In the genomic region with DNA sequence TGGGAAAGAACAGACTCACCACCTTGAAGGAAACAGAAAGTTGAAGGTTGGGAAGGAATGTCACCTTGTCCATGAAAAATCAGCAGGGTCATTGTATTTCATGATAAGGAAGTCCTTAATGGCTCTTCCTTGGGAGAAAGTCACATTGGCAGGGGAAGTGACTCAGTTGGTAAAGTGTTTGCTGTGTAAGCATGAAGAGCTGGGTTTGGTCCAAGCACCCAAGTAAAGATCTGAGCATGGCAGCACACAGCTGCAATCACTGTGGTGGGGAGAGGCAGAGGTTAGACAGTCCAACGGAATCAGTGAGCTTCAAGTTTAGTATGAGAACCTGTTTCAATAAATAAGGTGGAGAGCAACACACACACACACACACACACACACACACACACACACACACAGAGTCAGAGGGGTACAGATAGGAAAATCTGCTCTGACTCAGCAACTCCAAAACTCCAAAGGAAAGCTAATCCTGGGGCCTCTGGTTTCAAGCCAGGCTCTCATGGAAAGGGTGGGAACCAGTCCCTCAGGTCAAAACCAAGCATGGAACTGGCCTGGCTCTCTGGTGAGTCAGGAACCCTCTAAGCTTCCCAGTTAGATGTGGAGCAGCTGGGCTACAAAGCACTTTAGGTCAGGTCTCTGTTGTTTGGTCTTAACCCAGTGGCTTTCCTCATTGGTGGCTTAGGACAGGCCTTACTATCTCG, we compare ENCODE assay signal across 21 mouse cellular contexts.
DNase-seq lines count a peak whose midpoint lies in the region; TF ChIP-seq lines count a peak whose summit lies in the region.
"Had no signal": no experiment of that assay in that cellular context is flagged by ENCODE, and none has a peak within 500 bp of the region (broad histone marks: within the 10 kb centered on the region; RNA-seq: fewer than 3 reads in every experiment).

No protein-coding gene starts in this region.

- intact Hi-C loops in gastrocnemius, adult 2 months (cut with DNase I) = no loop called here

- peaks cover 18% of the 10 kb centered on the region for H3K4me1 ChIP-seq in embryonic fibroblast, embryonic 13.5 days (ENCODE audit: control insufficient read depth, insufficient read depth, low read length)
- H3K4me1 ChIP-seq: embryonic facial prominence, embryonic 13.5 days; limb, embryonic 10.5 days had no signal

- no peak for TF ChIP-seq CTCF in gastrocnemius, adult 2 months (IDR thresholded peaks at IDR 0.05)
- TF ChIP-seq CTCF in embryonic fibroblast, embryonic 13.5 days (IDR thresholded peaks at IDR 0.05; ENCODE audit: borderline replicate concordance, insufficient read depth, low read length) = no peak

- TF ChIP-seq POLR2A in embryonic fibroblast, embryonic 13.5 days (IDR thresholded peaks at IDR 0.05; ENCODE audit: low read depth, low read length) = no peak

- H3K4me3 ChIP-seq in gastrocnemius, adult 2 months = no peak overlapping the region
- no peak overlapping the region for H3K4me3 ChIP-seq in embryonic fibroblast, embryonic 13.5 days (ENCODE audit: insufficient read depth, low read length)
- H3K4me3 ChIP-seq: embryonic facial prominence, embryonic 13.5 days; layer of hippocampus, adult 2 months; left cerebral cortex, adult 2 months; limb, embryonic 10.5 days; neural tube, embryonic 15.5 days had no signal

- DNase-seq in gastrocnemius, postnatal 25 days = peak; percentile 25
- DNase-seq in gastrocnemius, adult 2 months = no peak
- peak; percentile 52 for DNase-seq in 3134 (ENCODE audit: extremely low read depth, insufficient read length, low spot score)
- peak; percentile 16 for DNase-seq in lung, postnatal 14 days
- no peak for DNase-seq in spleen, postnatal 10 days (ENCODE audit: low spot score in 2 of 2)
- DNase-seq in adrenal gland, postnatal 10 days = no peak
- no peak for DNase-seq in layer of hippocampus, adult 9-11 months
- DNase-seq: B cell, adult 2 months; cerebellum, adult 9-10 months; forebrain, postnatal 0 days; kidney, adult 11 months; kidney, postnatal 10 days; midbrain, embryonic 14.5 days; spleen, adult 18-20 months; thymus, postnatal 14 days had no signal

- H3K27ac ChIP-seq in gastrocnemius, adult 2 months = no peak overlapping the region
- peak overlapping the region; percentile 45 for H3K27ac ChIP-seq in embryonic fibroblast, embryonic 13.5 days (ENCODE audit: insufficient read depth, low read length)
- H3K27ac ChIP-seq: embryonic facial prominence, embryonic 13.5 days; layer of hippocampus, adult 2 months; left cerebral cortex, adult 2 months; limb, embryonic 10.5 days; neural tube, embryonic 15.5 days had no signal

Comparison
In these comparisons a context has a peak if more than half of its experiments do, and no peak if none do; other contexts are left out.
1. DNase-seq: peak in gastrocnemius, postnatal 25 days (single experiment), 3134 (single experiment) and lung, postnatal 14 days (single experiment); none in gastrocnemius, adult 2 months (single experiment), spleen, postnatal 10 days (0 of 2), adrenal gland, postnatal 10 days (single experiment) and layer of hippocampus, adult 9-11 months (single experiment).